Mouse (Mus musculus) liver, postnatal 0 days (tissue): ENCODE results near the gene Pcnx.

Experiments
- CTCF ChIP-seq: sonication (generic); IDR thresholded peaks from 2 replicates; pipeline ENCODE4 v1.5.1; 2016; ENCODE audit warnings: antibody characterized with exemption, low read depth
- EP300 ChIP-seq: IDR thresholded peaks from 2 replicates; pipeline ENCODE4 v1.6.1; 2016; ENCODE audit warnings: antibody characterized with exemption, low read depth, mild to moderate bottlenecking

GRCm38 (mm10) chr12:81949026-81949425 is 89.2 kb downstream of the Pcnx start:
- no peak for TF ChIP-seq CTCF
- no peak for TF ChIP-seq EP300
